Mouse (Mus musculus): ENCODE data around the gene Osbpl6. TPM values are rescaled to one million over a fixed set of nuclear protein-coding genes. Genes with fewer than 3 reads are reported as not detected.

The Osbpl6 gene
- polyA plus RNA-seq, 1 experiment from 2014 or later: 5.9 TPM

- Histone ChIP-seq H3K27me3 (ENCODE audit: control insufficient read depth, insufficient read depth, low read length) (no peaks in the 10 kb centered on the region), H3K4me3 (ENCODE audit: control insufficient read depth in 1 of 2, insufficient read depth in 1 of 2, low read depth in 1 of 2, low read length in 2 of 2) (no peak overlapping the region), H3K9ac (ENCODE audit: low read length) (no peak overlapping the region), H3K27ac (replicated peaks in 1 of 2; ENCODE audit: control insufficient read depth in 1 of 2, insufficient read depth in 1 of 2, low read depth in 2 of 2, low read length in 2 of 2) (no peak overlapping the region), H3K4me2 (ENCODE audit: low read length) (no peak overlapping the region), H3K9me3 (ENCODE audit: control insufficient read depth, low read length) (no peaks in the 10 kb centered on the region), H3K4me1 (ENCODE audit: control insufficient read depth in 2 of 2, insufficient read depth in 2 of 2, low read length in 2 of 2) (no peaks in the 10 kb centered on the region), H3K36me3 (ENCODE audit: control insufficient read depth, insufficient read depth, low read length) (no peaks in the 10 kb centered on the region)
- WGBS: 86% methylated on average over 14 of the region's 14 CpGs
- ATAC-seq (ENCODE audit: insufficient number of reproducible peaks, insufficient read depth, low FRiP score, low read depth): no peak
These were observed 111.2 kb downstream of the Osbpl6 start for GRCm38 (mm10) chr2:76517471-76517870.

GRCm38 (mm10) chr2:76518407-76519063 is 112.2 kb downstream of the Osbpl6 start:
- no peaks in the 10 kb centered on the region for H3K27me3 ChIP-seq (ENCODE audit: control insufficient read depth, insufficient read depth, low read length)
- H3K9ac ChIP-seq (ENCODE audit: low read length): no peak overlapping the region
- no peak for ATAC-seq (ENCODE audit: insufficient number of reproducible peaks, insufficient read depth, low FRiP score, low read depth)
- H3K4me2 ChIP-seq (ENCODE audit: low read length): no peak overlapping the region
- 80% methylated on average over 5 of the region's 5 CpGs for WGBS
- H3K4me1 ChIP-seq (ENCODE audit: control insufficient read depth in 2 of 2, insufficient read depth in 2 of 2, low read length in 2 of 2): no peaks in the 10 kb centered on the region
- no peaks in the 10 kb centered on the region for H3K9me3 ChIP-seq (ENCODE audit: control insufficient read depth, low read length)
- no peak overlapping the region for H3K4me3 ChIP-seq (ENCODE audit: control insufficient read depth in 1 of 2, insufficient read depth in 1 of 2, low read depth in 1 of 2, low read length in 2 of 2)
- H3K27ac ChIP-seq (replicated peaks in 1 of 2; ENCODE audit: control insufficient read depth in 1 of 2, insufficient read depth in 1 of 2, low read depth in 2 of 2, low read length in 2 of 2): no peak overlapping the region
- H3K36me3 ChIP-seq (ENCODE audit: control insufficient read depth, insufficient read depth, low read length): no peaks in the 10 kb centered on the region

- Histone ChIP-seq H3K4me3 (ENCODE audit: control insufficient read depth in 1 of 2, insufficient read depth in 1 of 2, low read depth in 1 of 2, low read length in 2 of 2) (no peak overlapping the region), H3K4me2 (ENCODE audit: low read length) (no peak overlapping the region), H3K27ac (replicated peaks in 1 of 2; ENCODE audit: control insufficient read depth in 1 of 2, insufficient read depth in 1 of 2, low read depth in 2 of 2, low read length in 2 of 2) (no peak overlapping the region), H3K27me3 (ENCODE audit: control insufficient read depth, insufficient read depth, low read length) (no peaks in the 10 kb centered on the region), H3K9me3 (ENCODE audit: control insufficient read depth, low read length) (no peaks in the 10 kb centered on the region), H3K36me3 (ENCODE audit: control insufficient read depth, insufficient read depth, low read length) (no peaks in the 10 kb centered on the region), H3K9ac (ENCODE audit: low read length) (no peak overlapping the region), H3K4me1 (ENCODE audit: control insufficient read depth in 2 of 2, insufficient read depth in 2 of 2, low read length in 2 of 2) (no peaks in the 10 kb centered on the region)
- WGBS: 73% methylated on average over 6 of the region's 6 CpGs
- ATAC-seq (ENCODE audit: insufficient number of reproducible peaks, insufficient read depth, low FRiP score, low read depth): no peak
These were observed 115.3 kb downstream of the Osbpl6 start for GRCm38 (mm10) chr2:76521585-76521984.

GRCm38 (mm10) chr2:76524451-76524850 is 118.1 kb downstream of the Osbpl6 start:
- no peak overlapping the region for H3K4me3 ChIP-seq (ENCODE audit: control insufficient read depth in 1 of 2, insufficient read depth in 1 of 2, low read depth in 1 of 2, low read length in 2 of 2)
- H3K4me1 ChIP-seq (ENCODE audit: control insufficient read depth in 2 of 2, insufficient read depth in 2 of 2, low read length in 2 of 2): no peaks in the 10 kb centered on the region
- H3K9ac ChIP-seq (ENCODE audit: low read length): no peak overlapping the region
- ATAC-seq (ENCODE audit: insufficient number of reproducible peaks, insufficient read depth, low FRiP score, low read depth): no peak
- no peaks in the 10 kb centered on the region for H3K27me3 ChIP-seq (ENCODE audit: control insufficient read depth, insufficient read depth, low read length)
- no peak overlapping the region for H3K27ac ChIP-seq (replicated peaks in 1 of 2; ENCODE audit: control insufficient read depth in 1 of 2, insufficient read depth in 1 of 2, low read depth in 2 of 2, low read length in 2 of 2)
- H3K4me2 ChIP-seq (ENCODE audit: low read length): no peak overlapping the region
- 75% methylated on average over 5 of the region's 5 CpGs for WGBS
- H3K36me3 ChIP-seq (ENCODE audit: control insufficient read depth, insufficient read depth, low read length): no peaks in the 10 kb centered on the region
- H3K9me3 ChIP-seq (ENCODE audit: control insufficient read depth, low read length): no peaks in the 10 kb centered on the region

- ATAC-seq (ENCODE audit: insufficient number of reproducible peaks, insufficient read depth, low FRiP score, low read depth): no peak
- 62% methylated on average over 3 of the region's 3 CpGs for WGBS
These were observed 119.3 kb downstream of the Osbpl6 start for GRCm38 (mm10) chr2:76525645-76526044.

GRCm38 (mm10) chr2:76532490-76533126 is 126.3 kb downstream of the Osbpl6 start:
- WGBS: 82% methylated on average over 14 of the region's 14 CpGs
- Histone ChIP-seq H3K4me2 (ENCODE audit: low read length) (no peak overlapping the region), H3K27ac (replicated peaks in 1 of 2; ENCODE audit: control insufficient read depth in 1 of 2, insufficient read depth in 1 of 2, low read depth in 2 of 2, low read length in 2 of 2) (no peak overlapping the region), H3K27me3 (ENCODE audit: control insufficient read depth, insufficient read depth, low read length) (no peaks in the 10 kb centered on the region), H3K4me1 (ENCODE audit: control insufficient read depth in 2 of 2, insufficient read depth in 2 of 2, low read length in 2 of 2) (no peaks in the 10 kb centered on the region), H3K9ac (ENCODE audit: low read length) (no peak overlapping the region), H3K9me3 (ENCODE audit: control insufficient read depth, low read length) (no peaks in the 10 kb centered on the region), H3K4me3 (ENCODE audit: control insufficient read depth in 1 of 2, insufficient read depth in 1 of 2, low read depth in 1 of 2, low read length in 2 of 2) (no peak overlapping the region), H3K36me3 (ENCODE audit: control insufficient read depth, insufficient read depth, low read length) (no peaks in the 10 kb centered on the region)
- no peak for ATAC-seq (ENCODE audit: insufficient number of reproducible peaks, insufficient read depth, low FRiP score, low read depth)

More at GRCm38 (mm10) chr2:76525645-76526044, 119.3 kb downstream of the Osbpl6 start:
- Histone ChIP-seq H3K27ac (replicated peaks in 1 of 2; ENCODE audit: control insufficient read depth in 1 of 2, insufficient read depth in 1 of 2, low read depth in 2 of 2, low read length in 2 of 2) (no peak overlapping the region), H3K4me1 (ENCODE audit: control insufficient read depth in 2 of 2, insufficient read depth in 2 of 2, low read length in 2 of 2) (no peaks in the 10 kb centered on the region), H3K36me3 (ENCODE audit: control insufficient read depth, insufficient read depth, low read length) (no peaks in the 10 kb centered on the region), H3K9me3 (ENCODE audit: control insufficient read depth, low read length) (no peaks in the 10 kb centered on the region), H3K4me2 (ENCODE audit: low read length) (no peak overlapping the region), H3K9ac (ENCODE audit: low read length) (no peak overlapping the region), H3K4me3 (ENCODE audit: control insufficient read depth in 1 of 2, insufficient read depth in 1 of 2, low read depth in 1 of 2, low read length in 2 of 2) (no peak overlapping the region), H3K27me3 (ENCODE audit: control insufficient read depth, insufficient read depth, low read length) (no peaks in the 10 kb centered on the region)

GRCm38 (mm10) chr2:76534932-76535331 is 128.6 kb downstream of the Osbpl6 start:
- Histone ChIP-seq H3K27ac (replicated peaks in 1 of 2; ENCODE audit: control insufficient read depth in 1 of 2, insufficient read depth in 1 of 2, low read depth in 2 of 2, low read length in 2 of 2) (no peak overlapping the region), H3K4me3 (ENCODE audit: control insufficient read depth in 1 of 2, insufficient read depth in 1 of 2, low read depth in 1 of 2, low read length in 2 of 2) (no peak overlapping the region), H3K4me2 (ENCODE audit: low read length) (no peak overlapping the region), H3K36me3 (ENCODE audit: control insufficient read depth, insufficient read depth, low read length) (no peaks in the 10 kb centered on the region), H3K4me1 (ENCODE audit: control insufficient read depth in 2 of 2, insufficient read depth in 2 of 2, low read length in 2 of 2) (no peaks in the 10 kb centered on the region; a peak in 1 of 4 replicates), H3K27me3 (ENCODE audit: control insufficient read depth, insufficient read depth, low read length) (no peaks in the 10 kb centered on the region), H3K9ac (ENCODE audit: low read length) (no peak overlapping the region), H3K9me3 (ENCODE audit: control insufficient read depth, low read length) (no peaks in the 10 kb centered on the region)
- WGBS: 79% methylated on average over 7 of the region's 7 CpGs
- no peak for ATAC-seq (ENCODE audit: insufficient number of reproducible peaks, insufficient read depth, low FRiP score, low read depth)

All from heart, embryonic 14.5 days (tissue).